Mouse (Mus musculus) intestine, embryonic 15.5 days (tissue): ENCODE measurements around the gene Esm1. TPM values are rescaled to one million over a fixed set of nuclear protein-coding genes. Genes with fewer than 3 reads are reported as not detected.
"Not testable (repeated sequence)": the region's sequence is repeated elsewhere in the genome, so short reads cannot be mapped to it uniquely, and the experiment has no call there.

Experiments used
- ATAC-seq: fragments of 200-750 bp; cut with Nextera tagmentation; 2 replicates; pipeline ENCODE4 v1.8.0; 2017; ENCODE audit warnings: moderate TSS enrichment, moderate library complexity
- H3K27ac ChIP-seq: fragments of 300-500 bp; sonication (generic); 2 replicates; pipeline ENCODE4 v1.5.1; 2015; ENCODE audit warnings: mild to moderate bottlenecking, inconsistent platforms
- H3K27me3 ChIP-seq: fragments of 300-500 bp; sonication (generic); replicated peaks from 2 replicates; pipeline ENCODE4 v1.6.1; 2015; ENCODE audit warnings: inconsistent platforms
- H3K36me3 ChIP-seq: fragments of 300-500 bp; sonication (generic); 2 replicates; pipeline ENCODE4 v1.6.1; 2015; ENCODE audit warnings: inconsistent platforms
- H3K4me1 ChIP-seq: fragments of 300-500 bp; sonication (generic); replicated peaks from 2 replicates; pipeline ENCODE4 v1.6.1; 2015; ENCODE audit warnings: inconsistent platforms
- H3K4me2 ChIP-seq: fragments of 300-500 bp; sonication (generic); replicated peaks from 2 replicates; pipeline ENCODE4 v1.6.1; 2015; ENCODE audit warnings: mild to moderate bottlenecking, inconsistent platforms
- H3K4me3 ChIP-seq: fragments of 300-500 bp; sonication (generic); replicated peaks from 2 replicates; pipeline ENCODE4 v1.5.1; 2015; ENCODE audit warnings: inconsistent platforms
- H3K9ac ChIP-seq: fragments of 300-500 bp; sonication (generic); 2 replicates; pipeline ENCODE4 v1.6.1; 2015; ENCODE audit warnings: inconsistent platforms
- H3K9me3 ChIP-seq: fragments of 300-500 bp; sonication (generic); 2 replicates; pipeline ENCODE4 v1.6.1; 2016; ENCODE audit warnings: inconsistent platforms
- WGBS: fragments of 180-500 bp; shearing (Covaris S2); methylation state at CpG from one replicate; pipeline ENCODE4 v1.1.7; 2015; 5-methylcytosine and 5-hydroxymethylcytosine counted together
- polyA plus RNA-seq: library from polyadenylated mRNA; unstranded; fragments of >200 nt; fragmentation: Nextera tagmentation; extraction: Ambion mirVana; gene quantifications from 2 replicates; pipeline ENCODE4 v1.2.1, GENCODE M21; 2015

Esm1 gene
- polyA plus RNA-seq, 1 experiment from 2014 or later: 4.5 TPM

GRCm38 (mm10) chr13:113252580-113252979, 43.1 kb downstream of the Esm1 start:
- H3K9me3 ChIP-seq: not testable (repeated sequence)

GRCm38 (mm10) chr13:113256766-113257165, 47.3 kb downstream of the Esm1 start:
- 93% methylated on average over 2 of the region's 2 CpGs for WGBS
- H3K9me3 ChIP-seq: no peaks in the 10 kb centered on the region
- ATAC-seq: no peak
- H3K4me3 ChIP-seq: no peak overlapping the region
- no peak overlapping the region for H3K4me2 ChIP-seq
- H3K4me1 ChIP-seq: no peaks in the 10 kb centered on the region
- H3K9ac ChIP-seq: no peak overlapping the region
- H3K27ac ChIP-seq: no peak overlapping the region
- H3K27me3 ChIP-seq: no peaks in the 10 kb centered on the region
- H3K36me3 ChIP-seq: no peaks in the 10 kb centered on the region

More at GRCm38 (mm10) chr13:113252580-113252979, 43.1 kb downstream of the Esm1 start:
- not testable (repeated sequence) for H3K4me1 ChIP-seq, H3K9ac ChIP-seq, H3K36me3 ChIP-seq, H3K27ac ChIP-seq, ATAC-seq, H3K4me2 ChIP-seq, H3K27me3 ChIP-seq, H3K4me3 ChIP-seq
- WGBS: 78% methylated on average over 7 of the region's 7 CpGs

- Histone ChIP-seq H3K4me1 (no peaks in the 10 kb centered on the region), H3K4me3 (no peak overlapping the region), H3K9me3 (no peaks in the 10 kb centered on the region), H3K27ac (no peak overlapping the region), H3K36me3 (no peaks in the 10 kb centered on the region), H3K9ac (no peak overlapping the region), H3K4me2 (no peak overlapping the region), H3K27me3 (no peaks in the 10 kb centered on the region)
- 41% methylated on average over 5 of the region's 5 CpGs for WGBS
- no peak for ATAC-seq
These were observed 47.7 kb downstream of the Esm1 start for GRCm38 (mm10) chr13:113257190-113257589.

GRCm38 (mm10) chr13:113259237-113259636, 49.8 kb downstream of the Esm1 start:
- no peak overlapping the region for H3K4me3 ChIP-seq
- no peak overlapping the region for H3K9ac ChIP-seq
- 0 out of 2 replicates have a peak, but pooled peaks cover 3% of the 10 kb centered on the region for H3K27me3 ChIP-seq
- no peak for ATAC-seq
- H3K4me2 ChIP-seq: no peak overlapping the region
- H3K27ac ChIP-seq: no peak overlapping the region
- no peaks in the 10 kb centered on the region for H3K36me3 ChIP-seq
- no peaks in the 10 kb centered on the region for H3K4me1 ChIP-seq
- 91% methylated on average over 5 of the region's 5 CpGs for WGBS
- no peaks in the 10 kb centered on the region for H3K9me3 ChIP-seq

GRCm38 (mm10) chr13:113262822-113263221, 53.4 kb downstream of the Esm1 start:
- H3K4me2 ChIP-seq: no peak overlapping the region

GRCm38 (mm10) chr13:113265257-113265656, 55.8 kb downstream of the Esm1 start:
- Histone ChIP-seq H3K4me3 (no peak overlapping the region), H3K4me1 (no peaks in the 10 kb centered on the region), H3K36me3 (no peaks in the 10 kb centered on the region), H3K9me3 (no peaks in the 10 kb centered on the region), H3K27ac (no peak overlapping the region), H3K4me2 (no peak overlapping the region), H3K27me3 (0 out of 2 replicates have a peak, but pooled peaks cover 3% of the 10 kb centered on the region), H3K9ac (no peak overlapping the region)
- ATAC-seq: no peak
- 27% methylated on average over 13 of the region's 13 CpGs for WGBS

More at GRCm38 (mm10) chr13:113262822-113263221, 53.4 kb downstream of the Esm1 start:
- Histone ChIP-seq H3K36me3 (no peaks in the 10 kb centered on the region), H3K4me3 (no peak overlapping the region), H3K9me3 (no peaks in the 10 kb centered on the region), H3K9ac (no peak overlapping the region), H3K27me3 (0 out of 2 replicates have a peak, but pooled peaks cover 3% of the 10 kb centered on the region), H3K4me1 (no peaks in the 10 kb centered on the region), H3K27ac (no peak overlapping the region)
- ATAC-seq: no peak
- WGBS: 62% methylated on average over 12 of the region's 12 CpGs

- Histone ChIP-seq H3K9me3 (no peaks in the 10 kb centered on the region), H3K4me3 (no peak overlapping the region; the same call in 1 of the 2 replicates), H3K36me3 (no peaks in the 10 kb centered on the region), H3K27ac (no peak overlapping the region), H3K27me3 (0 out of 2 replicates have a peak, but pooled peaks cover 3% of the 10 kb centered on the region), H3K9ac (no peak overlapping the region), H3K4me1 (no peaks in the 10 kb centered on the region), H3K4me2 (peak overlapping the region; percentile 23; the same call in 1 of the 2 replicates)
- 31% methylated on average over 9 of the region's 9 CpGs for WGBS
- peak; percentile 60; the same call in 1 of the 2 replicates for ATAC-seq
These were observed 57.1 kb downstream of the Esm1 start for GRCm38 (mm10) chr13:113266495-113266951.

- 73% methylated on average over 3 of the region's 3 CpGs for WGBS
These were observed 57.7 kb downstream of the Esm1 start for GRCm38 (mm10) chr13:113267204-113267603.

More at GRCm38 (mm10) chr13:113267204-113267603, 57.7 kb downstream of the Esm1 start:
- Histone ChIP-seq H3K4me1 (no peaks in the 10 kb centered on the region), H3K36me3 (no peaks in the 10 kb centered on the region), H3K9me3 (no peaks in the 10 kb centered on the region), H3K4me3 (no peak overlapping the region), H3K9ac (no peak overlapping the region), H3K27ac (no peak overlapping the region), H3K4me2 (no peak overlapping the region), H3K27me3 (0 out of 2 replicates have a peak, but pooled peaks cover 3% of the 10 kb centered on the region)
- ATAC-seq: no peak

Other genes starting within 250 kb of the Esm1 start
- gene Ccno, start 221.9 kb upstream of the Esm1 start, polyA plus RNA-seq: 0.27 and 0.34 TPM in 2 replicates
- 0.09 TPM in 1 of 2 replicates, not detected in the other for gene Mcidas, start 215.8 kb upstream of the Esm1 start, polyA plus RNA-seq
- not detected in 2 replicates for gene Cdc20b, start 174.5 kb upstream of the Esm1 start, polyA plus RNA-seq
- gene Gpx8, start 163.2 kb upstream of the Esm1 start, polyA plus RNA-seq: 106 and 119 TPM in 2 replicates
- 2.4 and 2.7 TPM in 2 replicates for gene Gzma, start 108.7 kb upstream of the Esm1 start, polyA plus RNA-seq
- not detected in 2 replicates for gene Gzmk, start 16.2 kb downstream of the Esm1 start, polyA plus RNA-seq
- 2.6 and 2.8 TPM in 2 replicates for gene BC067074, start 83.5 kb downstream of the Esm1 start, polyA plus RNA-seq